In the genomic region with DNA sequence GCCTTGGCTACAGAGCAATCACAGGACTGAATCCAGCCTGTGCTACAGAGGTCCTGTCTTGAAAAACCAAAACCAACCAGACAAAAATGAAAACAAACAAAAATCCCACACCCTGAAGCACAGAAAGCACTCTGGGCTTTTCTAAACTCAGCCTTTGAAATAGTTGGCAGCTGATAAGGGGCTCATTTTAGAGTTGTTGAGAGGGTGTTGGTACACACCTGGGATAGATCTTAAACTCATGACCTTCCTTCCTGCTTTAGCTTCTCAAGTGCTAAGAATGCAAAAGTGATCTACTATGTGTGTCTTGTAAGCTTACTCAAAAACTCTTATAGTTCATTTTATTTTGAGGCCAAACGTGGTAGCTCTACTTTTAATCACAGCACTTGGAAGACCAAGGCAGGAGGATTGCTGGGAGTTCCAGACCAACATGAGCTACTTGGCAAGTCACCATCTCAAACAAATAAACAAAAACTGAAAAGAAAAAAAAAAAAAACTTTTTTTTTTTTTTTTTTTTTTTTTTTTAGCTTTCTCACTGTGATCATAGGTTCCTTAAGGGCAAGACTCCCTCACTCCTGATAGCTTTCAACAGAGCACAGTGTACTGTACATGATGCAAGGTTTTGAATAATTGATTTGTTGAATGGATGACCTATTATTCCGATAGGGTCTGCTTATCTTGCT, we compare ENCODE assay signal across 10 mouse cellular contexts. TPM values are rescaled to one million over a fixed set of nuclear protein-coding genes. Genes with fewer than 3 reads are reported as not detected.
DNase-seq lines count a peak whose midpoint lies in the region; ATAC-seq and TF ChIP-seq lines count a peak whose summit lies in the region.
"Had no signal": no experiment of that assay in that cellular context is flagged by ENCODE, and none has a peak within 500 bp of the region (broad histone marks: within the 10 kb centered on the region; RNA-seq: fewer than 3 reads in every experiment).

No protein-coding gene starts in this region.

- no peak for TF ChIP-seq CTCF in heart, postnatal 0 days (IDR thresholded peaks at IDR 0.05; ENCODE audit: low read depth)
- no peak for TF ChIP-seq CTCF in midbrain, postnatal 0 days (IDR thresholded peaks at IDR 0.05)

- H3K4me1 ChIP-seq in heart, postnatal 0 days (ENCODE audit: control insufficient read depth, insufficient read depth): peaks cover 30% of the 10 kb centered on the region
- peaks cover 8% of the 10 kb centered on the region; the same call in 1 of the 2 replicates for H3K4me1 ChIP-seq in heart, embryonic 11.5 days (ENCODE audit: control insufficient read depth, insufficient read depth, low read length)
- no peaks in the 10 kb centered on the region for H3K4me1 ChIP-seq in midbrain, embryonic 13.5 days (replicated peaks)
- H3K4me1 ChIP-seq in midbrain, postnatal 0 days (ENCODE audit: insufficient read depth, low read length): no peaks in the 10 kb centered on the region
- 0 out of 2 replicates have a peak, but pooled peaks cover 3% of the 10 kb centered on the region for H3K4me1 ChIP-seq in intestine, embryonic 14.5 days (replicated peaks; ENCODE audit: control insufficient read depth, insufficient read depth, low read length)
- peaks cover 10% of the 10 kb centered on the region; the same call in 1 of the 2 replicates for H3K4me1 ChIP-seq in stomach, embryonic 15.5 days

- H3K4me2 ChIP-seq in heart, postnatal 0 days (ENCODE audit: low read depth, low read length): no peak overlapping the region
- no peak overlapping the region for H3K4me2 ChIP-seq in heart, embryonic 11.5 days
- H3K4me2 ChIP-seq in midbrain, embryonic 13.5 days (replicated peaks): no peak overlapping the region
- no peak overlapping the region for H3K4me2 ChIP-seq in midbrain, postnatal 0 days (ENCODE audit: low read depth, low read length, poor library complexity, severe bottlenecking)
- no peak overlapping the region for H3K4me2 ChIP-seq in intestine, embryonic 14.5 days (ENCODE audit: low read length)
- H3K4me2 ChIP-seq in stomach, embryonic 15.5 days: no peak overlapping the region

- ATAC-seq in heart, postnatal 0 days (ENCODE audit: insufficient read depth, low read depth): peak; percentile 36
- ATAC-seq in heart, embryonic 11.5 days (replicated peaks; ENCODE audit: insufficient number of reproducible peaks, low FRiP score, low TSS enrichment): no peak
- 0 out of 2 replicates have a peak, but pooled peaks have one; percentile 34 for ATAC-seq in midbrain, embryonic 13.5 days
- no peak for ATAC-seq in midbrain, postnatal 0 days (ENCODE audit: low FRiP score)
- peak; percentile 44 for ATAC-seq in intestine, embryonic 14.5 days (replicated peaks; ENCODE audit: low FRiP score, low TSS enrichment, low read depth)
- ATAC-seq in stomach, embryonic 15.5 days (ENCODE audit: insufficient read depth, low FRiP score, low read depth): peak; percentile 9; the same call in 1 of the 2 replicates
- ATAC-seq in monocyte, adult 5-6 weeks (replicated peaks; ENCODE audit: insufficient number of reproducible peaks, low FRiP score, low TSS enrichment, poor library complexity, severe bottlenecking): no peak

- WGBS in heart, postnatal 0 days: 16% methylated on average over 2 of the region's 2 CpGs
- 23% methylated on average over 2 of the region's 2 CpGs for WGBS in heart, embryonic 11.5 days (ENCODE audit: insufficient replicate concordance)
- 44% methylated on average over 2 of the region's 2 CpGs for WGBS in midbrain, embryonic 13.5 days
- 44% methylated on average over 2 of the region's 2 CpGs for WGBS in midbrain, postnatal 0 days
- WGBS in intestine, embryonic 14.5 days: 34% methylated on average over 2 of the region's 2 CpGs
- WGBS in stomach, embryonic 15.5 days: 34% methylated on average over 2 of the region's 2 CpGs

- no peak overlapping the region for H3K4me3 ChIP-seq in heart, postnatal 0 days (ENCODE audit: low read depth, low read length)
- H3K4me3 ChIP-seq in heart, embryonic 11.5 days (ENCODE audit: low read depth, low read length): no peak overlapping the region
- H3K4me3 ChIP-seq in midbrain, embryonic 13.5 days (replicated peaks): no peak overlapping the region
- H3K4me3 ChIP-seq in midbrain, postnatal 0 days (ENCODE audit: low read depth, low read length): no peak overlapping the region
- H3K4me3 ChIP-seq in intestine, embryonic 14.5 days (ENCODE audit: low read depth, low read length): no peak overlapping the region
- no peak overlapping the region for H3K4me3 ChIP-seq in stomach, embryonic 15.5 days (replicated peaks)
- H3K4me3 ChIP-seq: erythroblast, embryonic 14.5 days had no signal

- H3K27ac ChIP-seq in heart, postnatal 0 days (ENCODE audit: low read depth): no peak overlapping the region
- H3K27ac ChIP-seq in heart, embryonic 11.5 days (ENCODE audit: low read depth, low read length): no peak overlapping the region
- no peak overlapping the region for H3K27ac ChIP-seq in midbrain, embryonic 13.5 days
- H3K27ac ChIP-seq in midbrain, postnatal 0 days (ENCODE audit: low read depth, low read length): no peak overlapping the region
- no peak overlapping the region for H3K27ac ChIP-seq in intestine, embryonic 14.5 days (ENCODE audit: low read depth)
- no peak overlapping the region for H3K27ac ChIP-seq in stomach, embryonic 15.5 days

- no peaks in the 10 kb centered on the region for H3K36me3 ChIP-seq in heart, postnatal 0 days (replicated peaks; ENCODE audit: control insufficient read depth, insufficient read depth, low read length)
- no peaks in the 10 kb centered on the region for H3K36me3 ChIP-seq in heart, embryonic 11.5 days (ENCODE audit: control insufficient read depth, insufficient read depth, low read length)
- no peaks in the 10 kb centered on the region for H3K36me3 ChIP-seq in midbrain, embryonic 13.5 days
- H3K36me3 ChIP-seq in midbrain, postnatal 0 days (ENCODE audit: insufficient read depth, low read length): no peaks in the 10 kb centered on the region
- no peaks in the 10 kb centered on the region for H3K36me3 ChIP-seq in intestine, embryonic 14.5 days (ENCODE audit: control insufficient read depth, insufficient read depth, low read length)
- no peaks in the 10 kb centered on the region for H3K36me3 ChIP-seq in stomach, embryonic 15.5 days

- no peak overlapping the region for H3K9ac ChIP-seq in heart, postnatal 0 days (replicated peaks; ENCODE audit: low read depth, low read length)
- H3K9ac ChIP-seq in heart, embryonic 11.5 days (ENCODE audit: low read depth, low read length): no peak overlapping the region
- H3K9ac ChIP-seq in midbrain, embryonic 13.5 days (replicated peaks): no peak overlapping the region
- no peak overlapping the region for H3K9ac ChIP-seq in midbrain, postnatal 0 days (replicated peaks; ENCODE audit: low read length, poor library complexity, severe bottlenecking)
- no peak overlapping the region for H3K9ac ChIP-seq in intestine, embryonic 14.5 days (ENCODE audit: low read length)
- no peak overlapping the region for H3K9ac ChIP-seq in stomach, embryonic 15.5 days

- H3K27me3 ChIP-seq in heart, postnatal 0 days (ENCODE audit: control insufficient read depth, insufficient read depth, low read length): no peaks in the 10 kb centered on the region
- H3K27me3 ChIP-seq in heart, embryonic 11.5 days (ENCODE audit: control insufficient read depth, insufficient read depth, low read length): no peaks in the 10 kb centered on the region
- no peaks in the 10 kb centered on the region; the same call in 1 of the 2 replicates for H3K27me3 ChIP-seq in midbrain, embryonic 13.5 days
- H3K27me3 ChIP-seq in midbrain, postnatal 0 days (ENCODE audit: insufficient read depth, low read length): no peaks in the 10 kb centered on the region
- no peaks in the 10 kb centered on the region for H3K27me3 ChIP-seq in intestine, embryonic 14.5 days (replicated peaks; ENCODE audit: control insufficient read depth, insufficient read depth, low read length)
- no peaks in the 10 kb centered on the region for H3K27me3 ChIP-seq in stomach, embryonic 15.5 days (replicated peaks)

- TF ChIP-seq EP300 in heart, postnatal 0 days (IDR thresholded peaks at IDR 0.05; ENCODE audit: low read depth): 0 out of 2 replicates have a peak, but pooled peaks have one; percentile 17

- H3K9me3 ChIP-seq in heart, postnatal 0 days (replicated peaks; ENCODE audit: control insufficient read depth, low read length): no peaks in the 10 kb centered on the region
- no peaks in the 10 kb centered on the region for H3K9me3 ChIP-seq in heart, embryonic 11.5 days (replicated peaks; ENCODE audit: control insufficient read depth, low read length)
- H3K9me3 ChIP-seq in midbrain, embryonic 13.5 days: no peaks in the 10 kb centered on the region
- H3K9me3 ChIP-seq in midbrain, postnatal 0 days (ENCODE audit: low read length): no peaks in the 10 kb centered on the region
- H3K9me3 ChIP-seq in intestine, embryonic 14.5 days (ENCODE audit: control insufficient read depth, low read length): no peaks in the 10 kb centered on the region
- no peaks in the 10 kb centered on the region for H3K9me3 ChIP-seq in stomach, embryonic 15.5 days

- DNase-seq in heart, postnatal 0 days (ENCODE audit: low spot score): no peak
- no peak for DNase-seq in midbrain, postnatal 0 days (ENCODE audit: low spot score)
- DNase-seq in intestine, embryonic 14.5 days (ENCODE audit: low spot score): no peak
- DNase-seq in cerebellum, postnatal 10 days: no peak
- DNase-seq: cerebellum, adult 11-12 months had no signal

RNA-seq across cellular contexts. Expression of a gene that starts 9.2 kb away (rescaled TPM):
- 74.5 and 107 TPM in 2 replicates for total RNA-seq in heart, postnatal 0 days (2014; rRNA removed; ENCODE audit: low replicate concordance)
- 60.8 and 72.5 TPM in 2 replicates for polyA plus RNA-seq in heart, postnatal 0 days (2015; fragmentation: Nextera tagmentation; extraction: Ambion mirVana)
- polyA plus RNA-seq in heart, embryonic 11.5 days (2014; fragmentation: Nextera tagmentation; extraction: Ambion mirVana): 61.8 and 65.6 TPM in 2 replicates
- 84.2 and 86.8 TPM in 2 replicates for polyA plus RNA-seq in midbrain, embryonic 13.5 days (2015; fragmentation: Nextera tagmentation; extraction: Ambion mirVana)
- total RNA-seq in midbrain, postnatal 0 days (2014; rRNA removed): 239 and 267 TPM in 2 replicates
- polyA plus RNA-seq in midbrain, postnatal 0 days (2015; fragmentation: Nextera tagmentation; extraction: Ambion mirVana): 261 and 284 TPM in 2 replicates
- 47.6 and 53.3 TPM in 2 replicates for polyA plus RNA-seq in intestine, embryonic 14.5 days (2014; fragmentation: Nextera tagmentation; extraction: Ambion mirVana)
- polyA plus RNA-seq in stomach, embryonic 15.5 days (2015; fragmentation: Nextera tagmentation; extraction: Ambion mirVana): 40.4 and 49.1 TPM in 2 replicates
- total RNA-seq in monocyte, adult 5-6 weeks (2017): 36.4 to 81.1 TPM (median 62.3 TPM) in 3 replicates

RNA-seq across cellular contexts. Expression of a gene that starts 33.4 kb away (rescaled TPM):
- 3.3 and 4.2 TPM in 2 replicates for total RNA-seq in heart, postnatal 0 days (2014; rRNA removed; ENCODE audit: low replicate concordance)
- 0.84 and 0.89 TPM in 2 replicates for polyA plus RNA-seq in heart, postnatal 0 days (2015; fragmentation: Nextera tagmentation; extraction: Ambion mirVana)
- polyA plus RNA-seq in heart, embryonic 11.5 days (2014; fragmentation: Nextera tagmentation; extraction: Ambion mirVana): 0.37 and 0.66 TPM in 2 replicates
- polyA plus RNA-seq in midbrain, embryonic 13.5 days (2015; fragmentation: Nextera tagmentation; extraction: Ambion mirVana): 0.19 and 0.34 TPM in 2 replicates
- 0.93 and 2.1 TPM in 2 replicates for total RNA-seq in midbrain, postnatal 0 days (2014; rRNA removed)
- polyA plus RNA-seq in midbrain, postnatal 0 days (2015; fragmentation: Nextera tagmentation; extraction: Ambion mirVana): 0.27 and 0.44 TPM in 2 replicates
- 1.1 and 1.3 TPM in 2 replicates for polyA plus RNA-seq in intestine, embryonic 14.5 days (2014; fragmentation: Nextera tagmentation; extraction: Ambion mirVana)
- 1.3 and 1.9 TPM in 2 replicates for polyA plus RNA-seq in stomach, embryonic 15.5 days (2015; fragmentation: Nextera tagmentation; extraction: Ambion mirVana)
- total RNA-seq in monocyte, adult 5-6 weeks (2017): 0.39 to 1.1 TPM in 2 of 3 replicates, not detected in the other
- polyA plus RNA-seq: erythroblast, embryonic 14.5 days had no signal

Comparison
In these comparisons a context has a peak if more than half of its experiments do, and no peak if none do; other contexts are left out.
1. ATAC-seq: peak in heart, postnatal 0 days (single experiment), midbrain, embryonic 13.5 days (single experiment), intestine, embryonic 14.5 days (single experiment) and stomach, embryonic 15.5 days (single experiment); none in heart, embryonic 11.5 days (single experiment), midbrain, postnatal 0 days (single experiment) and monocyte, adult 5-6 weeks (single experiment).